Mouse (Mus musculus): ENCODE data around the gene Olfr196. TPM values are rescaled to one million over a fixed set of nuclear protein-coding genes. Genes with fewer than 3 reads are reported as not detected.
"Not testable (repeated sequence)": the region's sequence is repeated elsewhere in the genome, so short reads cannot be mapped to it uniquely, and the experiment has no call there.

Olfr196 gene
- not detected for total RNA-seq (2021)
- long read RNA-seq, experiment 1, result 0 reads
- long read RNA-seq, experiment 2, result 0 reads

DNA sequence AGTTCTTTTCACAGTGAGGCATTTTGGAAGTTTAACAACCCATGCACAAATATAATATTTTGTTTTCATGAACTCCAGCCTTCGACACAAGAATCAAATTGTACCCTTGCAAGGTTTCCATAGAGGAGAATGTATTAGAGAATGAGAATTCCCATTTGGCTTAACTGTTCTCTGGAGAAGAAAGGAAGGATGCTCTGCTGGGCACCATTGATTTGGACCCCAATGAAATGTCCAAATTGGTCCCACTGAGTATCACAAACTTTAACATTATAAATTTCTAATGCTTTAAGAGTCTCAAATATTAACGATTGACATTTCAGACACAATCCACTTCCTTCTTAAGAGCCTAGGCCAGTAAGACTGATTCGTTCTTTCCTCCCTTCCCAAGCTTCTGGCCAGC, at the start of gene Olfr196:
TSS of gene Olfr196 (minus strand) at position 101 of the 400 bp plus-strand sequence.
- no peak for TF ChIP-seq CTCF (conservative IDR thresholded peaks at IDR 0.05)
- DNase-seq (ENCODE audit: low spot score in 2 of 2), result no peak
- Histone ChIP-seq H3K4me3 (no peak within 1 kb of the TSS), H3K27ac (no peak within 1 kb of the TSS)

- not testable (repeated sequence) for H3K27ac ChIP-seq; H3K4me3 ChIP-seq; DNase-seq (ENCODE audit: low spot score in 2 of 2)
These were observed 49.4 kb upstream of the Olfr196 start, which contains the start of gene Olfr199 for GRCm38 (mm10) chr16:59219667-59220066. Gene Olfr199 (minus strand): TSS chr16:59219767.

DNA sequence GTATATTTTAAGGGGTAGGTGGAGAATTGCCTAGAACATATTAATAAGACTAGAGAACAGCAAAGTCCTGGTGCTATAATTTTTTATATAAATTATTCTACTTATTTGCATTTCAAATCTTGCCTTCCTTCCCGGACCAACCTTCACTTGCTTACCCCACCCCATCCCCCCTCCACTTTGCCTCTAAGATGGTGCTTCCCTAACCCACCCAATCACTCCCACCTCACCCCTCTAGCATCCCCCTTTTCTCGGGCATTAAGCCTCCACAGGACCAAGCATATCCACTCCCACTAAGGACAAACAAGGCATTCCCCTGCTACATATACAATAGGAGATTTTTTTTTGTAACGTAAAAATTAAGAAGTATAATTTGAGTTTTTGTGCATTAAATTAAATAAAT, 47.6 kb upstream of the Olfr196 start:
- not testable (repeated sequence) for DNase-seq (ENCODE audit: low spot score in 2 of 2); H3K27ac ChIP-seq; H3K4me3 ChIP-seq

GRCm38 (mm10) chr16:59203433-59203832, 33.2 kb upstream of the Olfr196 start, which contains the start of gene Olfr198:
Gene Olfr198 (minus strand): TSS chr16:59203533.
- not testable (repeated sequence) for H3K4me3 ChIP-seq; DNase-seq (ENCODE audit: low spot score in 2 of 2); H3K27ac ChIP-seq

DNA sequence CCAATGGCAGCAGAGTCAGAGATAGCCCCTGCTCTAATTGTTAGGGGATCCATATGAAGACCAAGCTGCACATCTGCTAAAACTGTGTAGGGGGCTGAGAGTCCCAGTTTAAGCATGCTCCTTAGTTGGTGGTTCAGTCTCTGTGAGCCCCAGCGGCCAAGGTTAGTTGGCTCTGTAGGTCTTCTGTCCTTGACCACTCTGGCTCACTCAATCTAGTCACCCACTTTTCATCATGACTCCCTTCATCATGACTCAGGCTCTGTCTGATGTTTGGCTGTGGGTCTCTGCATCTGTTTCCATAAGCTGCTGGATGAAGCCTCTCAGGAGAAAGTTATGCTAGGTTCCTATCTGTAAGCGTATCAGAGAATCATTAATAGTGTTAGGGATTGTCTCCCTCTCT, 18.3 kb downstream of the Olfr196 start:
- H3K4me3 ChIP-seq, result no peak overlapping the region
- DNase-seq (ENCODE audit: low spot score in 2 of 2), result no peak

DNA sequence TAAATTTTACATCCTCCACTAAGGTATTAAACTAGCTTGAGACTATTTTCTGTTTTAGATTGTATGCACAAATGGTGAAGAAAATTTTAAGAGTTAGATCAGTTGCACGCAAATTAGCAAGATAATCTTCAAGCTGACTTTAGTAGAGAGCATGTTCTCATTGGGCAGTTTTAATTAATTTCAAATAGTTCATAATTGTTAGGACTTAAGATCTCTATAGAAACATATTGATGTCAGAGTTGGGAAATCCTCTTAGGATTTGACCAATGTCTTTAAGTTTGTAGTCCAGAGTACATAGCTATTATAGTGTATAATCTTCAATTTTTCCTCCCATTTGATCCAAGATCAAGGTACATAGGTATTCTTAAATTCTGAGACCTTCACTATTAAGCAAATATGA, 23.5 kb downstream of the Olfr196 start, which contains the start of gene Olfr195:
TSS of gene Olfr195 (plus strand) at position 301 of the 400 bp plus-strand sequence.
- no peak for TF ChIP-seq CTCF (conservative IDR thresholded peaks at IDR 0.05)
- H3K4me3 ChIP-seq, result no peak within 1 kb of the TSS
- no peak within 1 kb of the TSS for H3K27ac ChIP-seq
- DNase-seq (ENCODE audit: low spot score in 2 of 2), result no peak

More for the DNA sequence above, 18.3 kb downstream of the Olfr196 start:
- no peak for TF ChIP-seq CTCF (conservative IDR thresholded peaks at IDR 0.05)
- H3K27ac ChIP-seq, result no peak overlapping the region

GRCm38 (mm10) chr16:59141105-59141504, 29.1 kb downstream of the Olfr196 start:
- no peak for TF ChIP-seq CTCF (conservative IDR thresholded peaks at IDR 0.05)
- DNase-seq (ENCODE audit: low spot score in 2 of 2), result no peak
- H3K27ac ChIP-seq, result no peak overlapping the region
- no peak overlapping the region for H3K4me3 ChIP-seq

- DNase-seq (ENCODE audit: low spot score in 2 of 2), result no peak
- Histone ChIP-seq H3K4me3 (no peak overlapping the region), H3K27ac (no peak overlapping the region)
- no peak for TF ChIP-seq CTCF (conservative IDR thresholded peaks at IDR 0.05)
These were observed 39.5 kb downstream of the Olfr196 start for GRCm38 (mm10) chr16:59130740-59131139.

DNA sequence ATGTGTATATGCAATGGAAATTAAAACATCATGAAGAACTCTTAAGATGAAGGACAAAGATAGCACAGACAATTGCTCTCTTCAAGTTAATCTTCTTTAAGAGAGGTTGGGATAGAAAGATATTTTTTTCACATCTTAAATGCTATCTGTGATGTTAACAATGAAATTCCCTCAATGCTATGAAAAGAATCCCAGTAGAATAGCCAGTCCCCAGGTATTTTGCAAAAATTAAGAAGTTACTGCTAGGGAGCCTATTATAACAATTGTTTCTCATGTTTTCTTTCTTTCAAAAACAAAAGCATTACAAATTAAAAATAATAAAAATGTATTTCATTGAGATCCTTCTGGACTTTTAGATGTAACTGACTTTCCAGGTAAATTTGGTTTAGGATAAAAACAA, 49.3 kb downstream of the Olfr196 start, which contains the start of gene Olfr194:
TSS of gene Olfr194 (minus strand) at position 101 of the 400 bp plus-strand sequence.
- no peak for DNase-seq (ENCODE audit: low spot score in 2 of 2)
- no peak within 1 kb of the TSS for H3K27ac ChIP-seq
- no peak within 1 kb of the TSS for H3K4me3 ChIP-seq
- no peak for TF ChIP-seq CTCF (conservative IDR thresholded peaks at IDR 0.05)

Other genes starting within 250 kb of the Olfr196 start
- not detected for gene Olfr181, start 241.7 kb downstream of the Olfr196 start, total RNA-seq (2021)
- gene Olfr180, start 241.1 kb downstream of the Olfr196 start, total RNA-seq (2021), result not detected
- gene Olfr183, start 175.1 kb downstream of the Olfr196 start, total RNA-seq (2021), result not detected
- not detected for gene Olfr186, start 140.2 kb downstream of the Olfr196 start, total RNA-seq (2021)
- not detected for gene Olfr187, start 130.7 kb downstream of the Olfr196 start, total RNA-seq (2021)
- not detected for gene Olfr190, start 92.4 kb downstream of the Olfr196 start, total RNA-seq (2021)
- gene Olfr191, start 80.6 kb downstream of the Olfr196 start, total RNA-seq (2021), result not detected
- not detected for gene Olfr193, start 58.6 kb downstream of the Olfr196 start, total RNA-seq (2021)
- gene Olfr194, start 49.4 kb downstream of the Olfr196 start, total RNA-seq (2021), result not detected
- not detected for gene Olfr195, start 23.4 kb downstream of the Olfr196 start, total RNA-seq (2021)
- not detected for gene Olfr198, start 33.1 kb upstream of the Olfr196 start, total RNA-seq (2021)
- not detected for gene Olfr199, start 49.3 kb upstream of the Olfr196 start, total RNA-seq (2021)
- not detected for gene Olfr201, start 102.2 kb upstream of the Olfr196 start, total RNA-seq (2021)
- gene Olfr202, start 116.3 kb upstream of the Olfr196 start, total RNA-seq (2021), result not detected
- gene Olfr203, start 128.4 kb upstream of the Olfr196 start, total RNA-seq (2021), result not detected
- not detected for gene Olfr204, start 147.8 kb upstream of the Olfr196 start, total RNA-seq (2021)
- not detected for gene Olfr205, start 160.7 kb upstream of the Olfr196 start, total RNA-seq (2021)
- gene Olfr206, start 178.8 kb upstream of the Olfr196 start, total RNA-seq (2021), result not detected
- not detected for gene Olfr209, start 193.5 kb upstream of the Olfr196 start, total RNA-seq (2021)
- not detected for gene Gabrr3, start 236.9 kb upstream of the Olfr196 start, total RNA-seq (2021)